Mouse (Mus musculus) spleen, adult 2 months (tissue): ENCODE results near the gene Zfp512.

Source experiments
- CTCF ChIP-seq: fragments of 200-500 bp; IDR thresholded peaks from 2 replicates; pipeline ENCODE4 v1.5.1; 2011; ENCODE audit warnings: mild to moderate bottlenecking, inconsistent platforms; ENCODE audit not compliant: insufficient read depth, insufficient read length, insufficient replicate concordance; ENCODE audit errors: extremely low read depth
- POLR2A ChIP-seq: fragments of 200-500 bp; IDR thresholded peaks from 2 replicates; pipeline ENCODE4 v1.6.1; 2011; ENCODE audit warnings: low read depth, low read length, inconsistent platforms

DNA sequence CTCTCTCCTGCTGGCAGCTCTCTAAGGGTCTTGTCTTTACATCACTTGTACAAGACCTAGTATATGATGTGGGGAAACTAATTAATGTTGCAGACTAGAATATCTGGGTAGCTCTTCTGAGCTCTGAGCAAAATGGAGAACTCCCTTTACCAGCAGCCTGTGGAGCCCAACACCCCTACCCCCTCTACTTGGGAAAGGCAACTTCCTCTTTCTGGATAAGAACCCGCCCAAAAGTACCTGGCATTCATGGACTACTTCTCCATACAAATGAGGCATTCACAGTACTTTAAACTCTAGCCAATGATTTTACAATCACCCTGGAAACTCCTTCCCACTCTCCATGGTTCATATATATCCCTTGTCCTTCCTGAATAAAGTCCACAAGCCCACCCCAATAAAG, 60.2 kb downstream of the Zfp512 start:
- no peak for TF ChIP-seq CTCF
- no peak for TF ChIP-seq POLR2A
